23 mouse cellular contexts compared by ENCODE assay signal in genomic region chr6:54277234-54277633, GRCm38 (mm10). TPM values are rescaled to one million over a fixed set of nuclear protein-coding genes. Genes with fewer than 3 reads are reported as not detected.
DNase-seq lines count a peak whose midpoint lies in the region; ATAC-seq and TF ChIP-seq lines count a peak whose summit lies in the region.
"Had no signal": no experiment of that assay in that cellular context is flagged by ENCODE, and none has a peak within 500 bp of the region (broad histone marks: within the 10 kb centered on the region; RNA-seq: fewer than 3 reads in every experiment).

No protein-coding gene starts in this region.

- H3K4me2 ChIP-seq in stomach, embryonic 16.5 days (ENCODE audit: low read depth, low read length): no peak overlapping the region
- H3K4me2 ChIP-seq in stomach, postnatal 0 days (replicated peaks; ENCODE audit: low read depth): no peak overlapping the region
- H3K4me2 ChIP-seq in myocyte (ENCODE audit: low read depth): peak overlapping the region; percentile 70
- H3K4me2 ChIP-seq: forebrain, embryonic 13.5 days; heart, embryonic 13.5 days; hindbrain, embryonic 15.5 days; lung, embryonic 15.5 days had no signal

- ATAC-seq in frontal cortex, adult (ENCODE audit: low TSS enrichment): peak; percentile 22; the same call in 1 of the 2 replicates
- ATAC-seq in stomach, embryonic 16.5 days (ENCODE audit: insufficient read depth, low FRiP score): 0 out of 2 replicates have a peak, but pooled peaks have one; percentile 14
- ATAC-seq in stomach, postnatal 0 days (ENCODE audit: low FRiP score, low TSS enrichment): no peak
- ATAC-seq: forebrain, embryonic 13.5 days; midbrain, embryonic 16.5 days had no signal

- H3K9me3 ChIP-seq in stomach, embryonic 16.5 days (replicated peaks; ENCODE audit: control insufficient read depth, low read length): no peaks in the 10 kb centered on the region
- no peaks in the 10 kb centered on the region for H3K9me3 ChIP-seq in stomach, postnatal 0 days (ENCODE audit: control insufficient read depth, low read length)
- H3K9me3 ChIP-seq: forebrain, embryonic 13.5 days; heart, embryonic 13.5 days; hindbrain, embryonic 15.5 days; lung, embryonic 15.5 days had no signal

- peaks cover 49% of the 10 kb centered on the region for H3K4me1 ChIP-seq in stomach, embryonic 16.5 days (ENCODE audit: control insufficient read depth, insufficient read depth, low read length)
- H3K4me1 ChIP-seq in stomach, postnatal 0 days (replicated peaks; ENCODE audit: control insufficient read depth, insufficient read depth): peaks cover 5% of the 10 kb centered on the region

- no peaks in the 10 kb centered on the region for H3K36me3 ChIP-seq in stomach, embryonic 16.5 days (ENCODE audit: control insufficient read depth, insufficient read depth, low read length)
- no peaks in the 10 kb centered on the region for H3K36me3 ChIP-seq in stomach, postnatal 0 days (ENCODE audit: control insufficient read depth, insufficient read depth, low read length)
- no peaks in the 10 kb centered on the region for H3K36me3 ChIP-seq in myocyte (ENCODE audit: control insufficient read depth, insufficient read depth)
- H3K36me3 ChIP-seq: heart, embryonic 13.5 days; hindbrain, embryonic 15.5 days; lung, embryonic 15.5 days had no signal

- TF ChIP-seq CTCF in layer of hippocampus, adult 2 months (conservative IDR thresholded peaks at IDR 0.05): no peak
- no peak for TF ChIP-seq CTCF in stomach, postnatal 0 days (IDR thresholded peaks at IDR 0.05; ENCODE audit: low read depth)

- peak overlapping the region; percentile 6; the same call in 1 of the 2 replicates for H3K27ac ChIP-seq in layer of hippocampus, adult 2 months
- peak overlapping the region; percentile 46 for H3K27ac ChIP-seq in stomach, embryonic 16.5 days (ENCODE audit: low read length)
- no peak overlapping the region for H3K27ac ChIP-seq in stomach, postnatal 0 days (replicated peaks)
- H3K27ac ChIP-seq: forebrain, embryonic 13.5 days; hindbrain, embryonic 15.5 days; liver, embryonic 14.5 days had no signal

- DNase-seq in frontal cortex, adult 2 months (ENCODE audit: extremely low spot score in 1 of 2, low spot score in 1 of 2): no peak
- DNase-seq in layer of hippocampus, adult 2 months (ENCODE audit: low spot score in 2 of 2): no peak
- no peak for DNase-seq in layer of hippocampus, postnatal 36 days
- no peak for DNase-seq in stomach, postnatal 0 days (ENCODE audit: low spot score)
- DNase-seq in B cell, adult 2 months: no peak
- DNase-seq: adrenal gland, adult 8-10 months; embryo, embryonic 11 days; gastrocnemius, postnatal 36 days; heart, postnatal 36 days; kidney, adult 8-10 months; kidney, postnatal 25 days; lung, postnatal 4 days; right cerebral cortex, postnatal 25 days; thymus, postnatal 14 days had no signal

- no peaks in the 10 kb centered on the region for H3K79me2 ChIP-seq in myocyte (ENCODE audit: control insufficient read depth, insufficient read depth)

- TF ChIP-seq EP300 in stomach, postnatal 0 days (optimal IDR thresholded peaks at IDR 0.05): no peak

- no peak overlapping the region for H3K4me3 ChIP-seq in layer of hippocampus, adult 2 months
- H3K4me3 ChIP-seq in stomach, embryonic 16.5 days (replicated peaks; ENCODE audit: low read length): no peak overlapping the region
- no peak overlapping the region for H3K4me3 ChIP-seq in stomach, postnatal 0 days (ENCODE audit: low read depth, low read length)
- no peak overlapping the region for H3K4me3 ChIP-seq in myocyte
- H3K4me3 ChIP-seq: forebrain, embryonic 13.5 days; heart, embryonic 13.5 days; hindbrain, embryonic 15.5 days; lung, embryonic 15.5 days had no signal

- no peak overlapping the region for H3K9ac ChIP-seq in stomach, embryonic 16.5 days (ENCODE audit: low read length)
- H3K9ac ChIP-seq in stomach, postnatal 0 days (ENCODE audit: low read length): no peak overlapping the region
- H3K9ac ChIP-seq: forebrain, embryonic 13.5 days; heart, embryonic 13.5 days; hindbrain, embryonic 15.5 days; liver, embryonic 14.5 days; lung, embryonic 15.5 days had no signal

- no peak for TF ChIP-seq POLR2A in myocyte (IDR thresholded peaks at IDR 0.05; ENCODE audit: insufficient read length, low read depth)

- no peak overlapping the region for H3ac ChIP-seq in myocyte (ENCODE audit: control insufficient read depth, insufficient read length)

- WGBS in stomach, embryonic 16.5 days: 61% methylated on average over 4 of the region's 4 CpGs
- 51% methylated on average over 4 of the region's 4 CpGs for WGBS in stomach, postnatal 0 days

- no peaks in the 10 kb centered on the region for H3K27me3 ChIP-seq in stomach, embryonic 16.5 days (ENCODE audit: control insufficient read depth, insufficient read depth, low read length)
- H3K27me3 ChIP-seq in stomach, postnatal 0 days (ENCODE audit: control insufficient read depth, insufficient read depth, low read length): no peaks in the 10 kb centered on the region
- H3K27me3 ChIP-seq in myocyte (ENCODE audit: control insufficient read depth, insufficient read depth, insufficient read length): no peaks in the 10 kb centered on the region
- H3K27me3 ChIP-seq: forebrain, embryonic 13.5 days; heart, embryonic 13.5 days; hindbrain, embryonic 15.5 days; lung, embryonic 15.5 days had no signal

TF ChIP-seq in myocyte, 11 proteins besides CTCF, POLR2A, EP300 and RAD21:
- TF ChIP-seq TCF12 (IDR thresholded peaks at IDR 0.05; ENCODE audit: insufficient read depth, poor library complexity, severe bottlenecking) (no peak), E2F4 (IDR thresholded peaks at IDR 0.05; ENCODE audit: insufficient read depth) (no peak), REST (IDR thresholded peaks at IDR 0.05; ENCODE audit: insufficient read depth, insufficient read length) (no peak), POLR2AphosphoS2 (IDR thresholded peaks at IDR 0.05; ENCODE audit: insufficient read length, low read depth) (no peak), CEBPB (IDR thresholded peaks at IDR 0.05; ENCODE audit: insufficient read depth, poor library complexity, severe bottlenecking) (no peak), MAX (IDR thresholded peaks at IDR 0.05; ENCODE audit: low read depth) (no peak), SRF (IDR thresholded peaks at IDR 0.05; ENCODE audit: control insufficient read depth, insufficient read length, low read depth) (no peak), TCF3 (IDR thresholded peaks at IDR 0.05; ENCODE audit: insufficient read length, low read depth) (no peak), USF1 (IDR thresholded peaks at IDR 0.05; ENCODE audit: low read depth) (no peak)

RNA-seq across cellular contexts. Expression of gene Prr15, which starts 48.4 kb away (rescaled TPM):
- 0.95 and 1.2 TPM in 2 replicates for polyA plus RNA-seq in frontal cortex, adult 2 months (2012; rRNA removed)
- total RNA-seq in layer of hippocampus, adult 2 months (2021): 1 to 10 TPM in 1 of 2 experiments, under 1 TPM in 1; 0.76 to 1.2 TPM
- total RNA-seq in layer of hippocampus, postnatal 36 days (2021): under 1 TPM in 1 of 2 experiments, not detected in 1; 0.82 TPM
- 8.7 and 8.8 TPM in 2 replicates for polyA plus RNA-seq in stomach, embryonic 16.5 days (2015; fragmentation: Nextera tagmentation; extraction: Ambion mirVana)
- polyA plus RNA-seq in stomach, postnatal 0 days (2015; fragmentation: Nextera tagmentation; extraction: Ambion mirVana): 6.9 and 8.2 TPM in 2 replicates
- 0.11 TPM for polyA plus RNA-seq in myocyte (2012; fragmentation: generic; extraction: Trizol)
